Mouse (Mus musculus): ENCODE results near the gene Arhgef2.
"Not testable (repeated sequence)": the region's sequence is repeated elsewhere in the genome, so short reads cannot be mapped to it uniquely, and the experiment has no call there.

Arhgef2 gene

GRCm38 (mm10) chr3:88605666-88606065, at the start of gene Arhgef2:
Gene Arhgef2 (plus strand): TSS chr3:88605966.
- not testable (repeated sequence) for DNase-seq (ENCODE audit: low spot score)

DNA sequence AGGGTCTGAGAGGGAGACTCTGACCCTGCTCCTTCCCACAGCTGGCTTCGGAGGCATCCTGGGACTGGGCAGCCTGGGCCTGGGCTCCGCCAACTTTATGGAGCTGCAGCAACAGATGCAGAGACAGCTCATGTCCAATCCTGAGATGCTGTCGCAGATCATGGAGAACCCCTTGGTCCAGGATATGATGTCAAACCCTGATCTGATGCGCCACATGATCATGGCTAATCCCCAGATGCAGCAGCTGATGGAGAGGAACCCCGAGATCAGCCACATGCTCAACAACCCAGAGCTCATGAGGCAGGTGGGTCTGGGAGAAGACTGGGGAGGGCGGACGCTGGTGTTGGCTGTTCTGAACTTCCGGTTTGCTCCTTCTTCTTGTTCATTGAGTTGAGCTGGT, 49.1 kb upstream of the Arhgef2 start:
- DNase-seq (ENCODE audit: low spot score) = no peak

DNA sequence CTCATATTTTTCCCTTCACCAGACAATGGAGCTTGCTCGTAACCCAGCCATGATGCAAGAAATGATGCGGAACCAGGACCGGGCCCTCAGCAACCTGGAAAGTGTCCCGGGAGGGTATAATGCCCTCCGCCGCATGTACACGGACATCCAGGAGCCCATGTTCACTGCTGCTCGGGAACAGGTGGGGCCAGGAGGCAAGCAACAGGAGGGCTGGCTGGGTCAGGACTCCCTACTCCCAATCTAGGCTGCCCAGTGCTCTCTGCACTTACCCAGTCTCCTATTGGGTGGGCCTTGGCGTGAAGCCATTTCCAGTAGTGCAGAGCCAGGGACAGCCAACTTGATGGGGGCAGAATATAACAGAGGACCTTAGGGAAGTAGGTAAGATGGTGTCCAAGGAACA, 46.2 kb upstream of the Arhgef2 start:
- DNase-seq (ENCODE audit: low spot score) = no peak

DNA sequence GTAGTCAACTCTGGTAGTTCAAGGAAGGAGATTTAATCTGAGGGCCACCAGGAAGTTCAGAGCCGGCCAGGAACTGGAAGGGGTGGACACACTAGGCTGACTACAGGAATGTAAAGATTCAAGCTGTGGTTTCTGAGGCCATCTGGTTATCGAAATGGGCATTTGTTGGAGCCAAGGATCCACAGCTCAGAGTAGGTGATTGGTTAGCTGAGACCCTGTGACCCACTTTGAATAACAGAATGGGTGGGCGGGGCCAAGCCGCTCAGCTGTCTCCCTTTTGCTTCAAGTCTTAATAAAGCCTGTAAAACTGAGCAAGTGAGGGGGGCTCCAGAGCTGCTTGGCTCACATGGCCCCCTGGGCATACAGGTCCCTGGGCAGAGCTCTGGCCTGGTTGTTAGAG, 43.8 kb upstream of the Arhgef2 start:
- DNase-seq (ENCODE audit: low spot score) = no peak

DNA sequence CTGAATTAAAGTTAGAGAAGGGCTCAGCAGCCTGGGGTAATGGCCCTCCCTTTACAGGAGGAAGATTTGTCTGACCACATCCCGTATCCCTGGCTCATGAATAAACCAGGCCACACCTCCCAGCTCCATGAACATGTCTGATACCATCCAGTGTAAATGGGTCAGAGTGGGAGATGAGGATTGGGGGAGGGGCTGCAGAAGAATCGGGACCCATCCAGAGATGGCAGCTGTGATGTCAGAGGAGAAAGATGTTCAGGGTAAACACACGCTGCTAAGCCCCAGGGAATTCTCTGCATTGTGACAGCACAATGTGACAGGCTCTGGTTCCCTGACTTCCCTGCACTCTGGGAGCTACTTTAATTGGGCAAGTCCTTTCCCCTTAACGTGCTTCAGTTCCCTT, 42.3 kb upstream of the Arhgef2 start:
- no peak for DNase-seq (ENCODE audit: low spot score)

GRCm38 (mm10) chr3:88563966-88564365, 41.8 kb upstream of the Arhgef2 start:
- DNase-seq (ENCODE audit: low spot score) = no peak

GRCm38 (mm10) chr3:88566116-88566515, 39.6 kb upstream of the Arhgef2 start:
- no peak for DNase-seq (ENCODE audit: low spot score)

- DNase-seq (ENCODE audit: low spot score) = no peak
These were observed 39.2 kb upstream of the Arhgef2 start for GRCm38 (mm10) chr3:88566536-88567061.

DNA sequence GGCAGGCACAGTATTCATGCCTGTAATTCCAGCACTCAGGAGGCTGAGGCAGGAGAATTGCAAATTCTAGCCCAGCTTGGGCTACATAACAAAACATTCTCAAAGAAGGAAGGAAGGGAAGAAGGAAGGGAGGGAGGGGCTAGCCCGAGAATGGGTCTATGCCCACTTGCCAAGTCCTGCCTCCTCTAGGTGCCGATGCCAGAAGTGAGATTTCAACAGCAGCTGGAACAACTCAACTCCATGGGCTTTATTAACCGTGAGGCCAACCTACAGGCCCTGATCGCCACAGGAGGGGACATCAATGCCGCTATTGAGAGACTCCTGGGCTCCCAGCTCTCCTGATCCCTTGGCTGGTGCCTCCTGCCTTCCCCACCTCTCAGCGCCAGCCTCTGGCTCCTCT, 37.9 kb upstream of the Arhgef2 start:
- no peak for DNase-seq (ENCODE audit: low spot score)

DNA sequence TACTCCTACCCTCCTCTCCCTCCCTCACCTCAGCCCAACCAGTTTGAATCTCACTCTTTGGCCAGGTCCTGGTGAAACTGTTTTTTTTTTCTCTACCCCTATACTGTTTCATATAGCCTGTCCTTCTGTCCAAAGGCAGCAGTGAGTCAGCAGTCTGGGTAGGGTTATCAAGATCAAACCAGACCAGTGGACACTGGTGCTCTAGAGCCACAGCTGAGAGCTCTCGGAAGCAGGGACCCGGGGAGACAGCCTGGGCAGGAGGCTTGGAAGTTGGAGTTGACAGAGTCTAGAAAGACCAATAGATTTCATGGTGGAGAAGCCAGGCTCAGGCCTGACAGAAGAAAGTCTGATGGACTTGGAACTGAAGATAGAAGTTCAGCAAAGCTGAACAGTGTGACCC, 37.2 kb upstream of the Arhgef2 start:
- DNase-seq (ENCODE audit: low spot score) = no peak

DNA sequence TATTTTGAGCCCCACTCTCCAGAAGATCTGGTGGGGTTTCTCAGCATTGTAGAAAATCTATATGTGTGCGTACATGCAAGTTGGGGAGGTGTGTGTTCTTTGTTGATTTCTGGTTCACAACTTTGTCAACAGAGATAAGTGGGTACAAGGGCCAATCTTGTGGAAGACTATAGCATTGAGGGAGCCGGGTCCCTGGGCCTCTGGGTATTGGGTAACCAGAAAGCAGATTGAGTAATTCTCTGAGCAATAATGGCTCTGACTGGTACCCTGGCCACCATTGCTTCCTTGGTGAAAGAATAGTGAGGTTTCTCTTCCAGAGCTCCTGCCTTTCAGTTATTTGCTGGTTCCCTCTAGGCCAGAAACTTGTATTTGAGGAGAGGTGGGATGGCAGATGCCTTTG, 36.7 kb upstream of the Arhgef2 start:
- no peak for DNase-seq (ENCODE audit: low spot score)

GRCm38 (mm10) chr3:88569694-88570093, 36.1 kb upstream of the Arhgef2 start:
- DNase-seq (ENCODE audit: low spot score) = no peak

DNA sequence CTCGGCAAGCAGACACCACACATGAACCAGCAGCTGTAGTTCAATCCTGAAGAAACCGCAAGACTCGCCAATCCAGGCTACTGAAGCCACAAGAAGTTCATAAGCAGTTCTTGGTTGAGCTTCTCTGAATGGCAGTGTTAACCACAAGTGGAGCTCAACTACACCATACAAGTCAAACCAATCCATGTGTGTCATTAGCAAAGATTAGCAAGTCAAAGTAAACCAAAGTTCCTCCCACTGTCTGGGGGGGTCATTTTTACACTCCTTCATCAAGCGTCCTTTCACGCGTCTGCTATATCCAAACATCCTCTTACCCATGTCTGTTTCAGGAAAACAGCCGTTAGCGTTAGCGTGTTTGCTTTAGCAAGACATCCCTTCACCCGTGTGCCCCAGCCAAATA, 35.4 kb upstream of the Arhgef2 start:
- no peak for DNase-seq (ENCODE audit: low spot score)

GRCm38 (mm10) chr3:88571856-88572255, 33.9 kb upstream of the Arhgef2 start:
- no peak for DNase-seq (ENCODE audit: low spot score)

- no peak for DNase-seq (ENCODE audit: low spot score)
These were observed 32.9 kb upstream of the Arhgef2 start for GRCm38 (mm10) chr3:88572835-88573234.

- no peak for DNase-seq (ENCODE audit: low spot score)
These were observed 32.0 kb upstream of the Arhgef2 start for GRCm38 (mm10) chr3:88573810-88574209.

GRCm38 (mm10) chr3:88575540-88575939, 30.2 kb upstream of the Arhgef2 start, which contains the start of gene Ssr2:
Gene Ssr2 (plus strand): TSS chr3:88575876.
- DNase-seq (ENCODE audit: low spot score) = no peak

GRCm38 (mm10) chr3:88577846-88578245, 27.9 kb upstream of the Arhgef2 start:
- DNase-seq (ENCODE audit: low spot score) = not testable (repeated sequence)

DNA sequence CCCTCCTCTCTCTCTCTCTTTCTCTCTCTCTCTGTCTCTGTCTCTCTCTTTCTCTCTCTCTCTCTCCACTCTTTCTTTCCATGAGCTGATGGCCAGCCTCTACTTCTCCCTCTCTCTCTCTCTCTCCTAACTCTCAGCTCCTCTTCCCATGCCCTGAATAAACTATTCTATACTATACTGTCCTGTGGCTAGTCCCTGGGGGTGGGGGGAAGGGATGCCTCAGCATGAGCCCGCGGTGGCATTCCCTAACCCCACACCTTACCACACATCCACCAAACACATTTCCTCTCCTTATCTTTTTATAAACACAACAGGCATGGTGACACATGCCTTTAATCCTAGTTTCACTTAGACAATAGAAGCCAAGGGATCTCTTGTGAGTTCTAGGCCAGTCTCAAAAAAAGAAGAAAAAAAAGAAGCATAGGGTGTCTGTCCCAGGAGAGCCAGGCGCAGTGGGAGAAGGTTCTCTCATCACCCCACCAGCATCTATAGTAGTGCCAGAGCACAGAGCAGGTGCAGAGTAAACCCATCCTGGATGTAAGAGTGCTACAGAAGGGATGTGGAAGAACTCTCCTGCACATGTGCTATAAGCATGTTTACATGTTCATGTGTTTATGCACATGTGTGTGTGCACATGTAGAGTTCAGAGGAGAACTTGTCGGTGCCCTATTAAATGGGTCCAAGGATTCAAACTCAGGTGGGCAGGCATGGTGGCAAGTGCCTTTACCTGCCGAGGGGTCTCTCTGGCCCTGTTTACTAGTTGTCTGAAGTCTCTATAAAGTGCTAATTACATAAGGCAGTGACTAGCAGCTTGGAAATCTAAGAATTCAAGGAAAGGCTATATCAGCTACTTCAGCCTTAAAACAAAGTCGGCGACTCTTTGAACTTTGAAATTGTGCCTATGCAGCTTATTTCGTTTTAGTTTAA, 27.0 kb upstream of the Arhgef2 start:
- no peak for DNase-seq (ENCODE audit: low spot score)

DNA sequence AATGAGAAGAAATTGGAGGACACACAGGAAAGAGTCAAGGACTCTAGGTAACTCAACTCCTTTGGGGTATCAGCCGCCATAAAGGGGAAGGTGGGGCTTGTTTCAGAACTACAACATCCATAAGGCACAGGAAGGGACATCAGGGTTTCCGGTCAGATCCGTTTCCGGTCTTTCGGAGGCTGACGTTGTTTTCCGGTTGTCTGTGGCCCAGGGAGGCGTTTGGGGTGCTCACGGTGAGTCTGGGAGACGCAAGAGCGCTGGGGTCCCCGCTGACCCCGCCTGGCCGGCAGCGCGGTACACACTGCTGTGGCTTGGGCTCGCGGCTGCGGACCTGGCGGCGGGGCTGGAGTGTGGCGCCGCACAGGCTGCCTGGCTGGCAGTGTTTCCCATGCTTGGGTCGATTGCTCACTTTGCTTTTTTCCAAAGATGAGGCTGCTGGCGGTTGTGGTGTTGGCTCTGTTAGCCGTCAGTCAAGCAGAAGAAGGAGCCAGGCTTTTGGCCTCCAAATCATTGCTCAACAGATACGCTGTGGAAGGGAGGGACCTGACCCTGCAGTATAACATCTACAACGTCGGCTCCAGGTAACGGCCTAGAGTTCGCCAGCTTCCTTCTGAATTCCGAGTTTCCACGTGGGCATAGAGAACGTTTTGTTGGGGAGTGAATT, 26.2 kb upstream of the Arhgef2 start:
- DNase-seq (ENCODE audit: low spot score) = peak; percentile 88

GRCm38 (mm10) chr3:88585769-88586168, 20.0 kb upstream of the Arhgef2 start:
- peak; percentile 46 for DNase-seq (ENCODE audit: low spot score)

DNA sequence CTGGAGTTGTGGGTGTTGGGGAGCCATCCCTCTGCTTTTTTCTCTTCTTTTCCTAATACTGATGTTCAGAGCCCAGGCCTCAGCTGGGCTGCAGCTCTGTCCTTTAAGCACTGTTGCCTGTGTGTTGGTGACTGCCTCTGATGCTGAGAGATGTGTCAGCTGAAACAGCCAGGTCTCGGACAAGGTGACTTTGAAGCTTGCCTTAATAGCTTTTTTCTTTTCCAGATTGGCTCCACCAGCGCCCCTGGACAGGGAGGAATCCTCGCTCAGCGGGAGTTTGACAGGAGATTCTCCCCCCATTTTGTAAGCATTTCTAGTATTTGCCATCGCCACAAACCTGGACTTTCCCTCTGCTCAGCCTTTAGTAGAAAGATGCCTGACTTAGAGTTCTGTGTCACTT, 19.1 kb upstream of the Arhgef2 start:
- DNase-seq (ENCODE audit: low spot score) = no peak

DNA sequence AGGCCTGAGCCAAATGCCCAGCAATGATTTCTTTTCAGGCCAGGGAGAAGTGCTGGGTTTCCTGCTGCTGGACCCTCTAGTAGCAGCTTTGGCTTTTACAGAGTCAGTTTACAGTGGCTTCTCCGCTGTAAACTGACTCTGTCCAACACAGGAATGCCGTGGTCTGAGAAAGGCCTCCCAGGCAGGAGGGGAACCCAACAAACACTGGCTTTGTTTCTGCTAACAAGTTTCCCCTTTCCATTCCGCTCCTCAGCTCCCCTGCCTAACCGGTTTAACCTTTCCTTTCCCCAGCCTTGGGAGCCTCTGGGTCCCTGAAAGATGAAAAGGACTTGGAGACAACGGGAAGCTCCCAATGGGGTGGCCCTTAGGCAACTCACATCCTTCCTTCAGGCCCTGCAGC, 15.5 kb upstream of the Arhgef2 start:
- no peak for DNase-seq (ENCODE audit: low spot score)
